ENCODE assay signal across 8 mouse cellular contexts in the genomic region with DNA sequence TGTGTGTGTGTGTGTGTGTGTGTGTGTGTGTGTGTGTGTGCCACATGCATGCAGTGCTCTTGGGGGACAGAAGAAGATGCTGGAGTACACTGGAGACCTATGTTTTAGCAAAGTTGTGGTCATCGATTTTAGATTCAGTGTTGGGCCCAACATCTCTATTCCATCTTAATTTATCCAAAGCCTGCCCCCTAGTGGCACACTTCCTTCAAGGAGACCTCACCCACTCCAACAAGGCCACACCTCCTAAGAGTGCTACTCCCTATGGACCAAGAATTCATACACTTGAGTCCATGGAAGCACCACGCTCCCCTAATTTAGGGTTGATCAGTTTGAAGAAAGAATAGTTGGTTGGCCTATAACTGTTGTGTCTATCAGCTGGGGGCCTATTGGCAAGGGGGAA. TPM values are rescaled to one million over a fixed set of nuclear protein-coding genes. Genes with fewer than 3 reads are reported as not detected.
DNase-seq lines count a peak whose midpoint lies in the region; ATAC-seq and TF ChIP-seq lines count a peak whose summit lies in the region.

No protein-coding gene starts in this region.

- 82% methylated on average over 2 of the region's 2 CpGs for WGBS in hindbrain, embryonic 11.5 days
- 84% methylated on average over 2 of the region's 2 CpGs for WGBS in hindbrain, embryonic 12.5 days
- WGBS in lung, embryonic 14.5 days, result 88% methylated on average over 2 of the region's 2 CpGs

- TF ChIP-seq CTCF in lung, embryonic 14.5 days (IDR thresholded peaks at IDR 0.05; ENCODE audit: low read depth), result peak; percentile 37

- H3K9me3 ChIP-seq in hindbrain, embryonic 11.5 days (ENCODE audit: control insufficient read depth, low read length), result no peaks in the 10 kb centered on the region
- H3K9me3 ChIP-seq in hindbrain, embryonic 12.5 days (replicated peaks), result no peaks in the 10 kb centered on the region
- no peaks in the 10 kb centered on the region for H3K9me3 ChIP-seq in lung, embryonic 14.5 days (ENCODE audit: low read depth, low read length)

- H3K36me3 ChIP-seq in hindbrain, embryonic 11.5 days (ENCODE audit: control insufficient read depth, insufficient read depth, low read length), result no peaks in the 10 kb centered on the region
- H3K36me3 ChIP-seq in hindbrain, embryonic 12.5 days, result no peaks in the 10 kb centered on the region
- no peaks in the 10 kb centered on the region for H3K36me3 ChIP-seq in lung, embryonic 14.5 days (ENCODE audit: insufficient read depth)

- no peaks in the 10 kb centered on the region for H3K27me3 ChIP-seq in hindbrain, embryonic 11.5 days (ENCODE audit: control insufficient read depth, insufficient read depth, low read length)
- H3K27me3 ChIP-seq in hindbrain, embryonic 12.5 days, result no peaks in the 10 kb centered on the region
- H3K27me3 ChIP-seq in lung, embryonic 14.5 days (ENCODE audit: insufficient read depth, low read length), result no peaks in the 10 kb centered on the region

- ATAC-seq in hindbrain, embryonic 11.5 days (ENCODE audit: low FRiP score), result no peak
- ATAC-seq in hindbrain, embryonic 12.5 days (ENCODE audit: low FRiP score), result no peak
- ATAC-seq in lung, embryonic 14.5 days (ENCODE audit: insufficient read depth), result no peak
- no peak for ATAC-seq in frontal cortex, adult (ENCODE audit: low TSS enrichment)

- H3K4me3 ChIP-seq in hindbrain, embryonic 11.5 days (ENCODE audit: low read depth, low read length), result no peak overlapping the region
- H3K4me3 ChIP-seq in hindbrain, embryonic 12.5 days, result no peak overlapping the region
- no peak overlapping the region for H3K4me3 ChIP-seq in lung, embryonic 14.5 days (ENCODE audit: low read depth, low read length)

- no peak overlapping the region for H3K4me2 ChIP-seq in hindbrain, embryonic 11.5 days (replicated peaks; ENCODE audit: low read depth, low read length)
- no peak overlapping the region for H3K4me2 ChIP-seq in hindbrain, embryonic 12.5 days (replicated peaks)
- no peak overlapping the region for H3K4me2 ChIP-seq in lung, embryonic 14.5 days

- H3K27ac ChIP-seq in hindbrain, embryonic 11.5 days (ENCODE audit: low read depth, low read length), result no peak overlapping the region
- no peak overlapping the region for H3K27ac ChIP-seq in hindbrain, embryonic 12.5 days
- H3K27ac ChIP-seq in lung, embryonic 14.5 days (ENCODE audit: low read depth), result no peak overlapping the region

- no peaks in the 10 kb centered on the region for H3K4me1 ChIP-seq in hindbrain, embryonic 11.5 days (replicated peaks; ENCODE audit: control insufficient read depth, insufficient read depth, low read length)
- H3K4me1 ChIP-seq in hindbrain, embryonic 12.5 days, result 0 out of 2 replicates have a peak, but pooled peaks cover 4% of the 10 kb centered on the region
- H3K4me1 ChIP-seq in lung, embryonic 14.5 days (ENCODE audit: insufficient read depth), result 0 out of 2 replicates have a peak, but pooled peaks cover 10% of the 10 kb centered on the region

- no peak overlapping the region for H3K9ac ChIP-seq in hindbrain, embryonic 11.5 days (ENCODE audit: low read depth, low read length)
- H3K9ac ChIP-seq in hindbrain, embryonic 12.5 days, result no peak overlapping the region
- H3K9ac ChIP-seq in lung, embryonic 14.5 days, result no peak overlapping the region

- peak; percentile 62 for DNase-seq in hindbrain, embryonic 11.5 days (ENCODE audit: low spot score)
- DNase-seq in B cell, adult 2 months, result peak; percentile 79 to 83
- DNase-seq in T-cell, adult 2 months (ENCODE audit: low spot score), result peak; percentile 51
- peak; percentile 70 for DNase-seq in lung, embryonic 14.5 days
- peak; percentile 80 for DNase-seq in thymus, postnatal 4 days
- no peak for DNase-seq in cerebellum, adult 11-12 months

RNA-seq across cellular contexts. Expression of a gene that starts 4.6 kb away (rescaled TPM):
- polyA plus RNA-seq in hindbrain, embryonic 11.5 days (2014; fragmentation: Nextera tagmentation; extraction: Ambion mirVana), result not detected in 2 replicates
- polyA plus RNA-seq in hindbrain, embryonic 12.5 days (2016; fragmentation: Nextera tagmentation; extraction: Ambion mirVana), result not detected in 2 replicates
- polyA plus RNA-seq in lung, embryonic 14.5 days (2014; fragmentation: Nextera tagmentation; extraction: Ambion mirVana), result not detected in 2 replicates

RNA-seq across cellular contexts. Expression of a gene that starts 12.2 kb away (rescaled TPM):
- polyA plus RNA-seq in hindbrain, embryonic 11.5 days (2014; fragmentation: Nextera tagmentation; extraction: Ambion mirVana), result not detected in 2 replicates
- polyA plus RNA-seq in hindbrain, embryonic 12.5 days (2016; fragmentation: Nextera tagmentation; extraction: Ambion mirVana), result not detected in 2 replicates
- polyA plus RNA-seq in lung, embryonic 14.5 days (2014; fragmentation: Nextera tagmentation; extraction: Ambion mirVana), result not detected in 2 replicates

RNA-seq across cellular contexts. Expression of a gene that starts 19.7 kb away (rescaled TPM):
- polyA plus RNA-seq in hindbrain, embryonic 11.5 days (2014; fragmentation: Nextera tagmentation; extraction: Ambion mirVana), result not detected in 2 replicates
- polyA plus RNA-seq in hindbrain, embryonic 12.5 days (2016; fragmentation: Nextera tagmentation; extraction: Ambion mirVana), result not detected in 2 replicates
- not detected in 2 replicates for polyA plus RNA-seq in lung, embryonic 14.5 days (2014; fragmentation: Nextera tagmentation; extraction: Ambion mirVana)

RNA-seq across cellular contexts. Expression of a gene that starts 21.3 kb away (rescaled TPM):
- polyA plus RNA-seq in hindbrain, embryonic 11.5 days (2014; fragmentation: Nextera tagmentation; extraction: Ambion mirVana), result 17.3 and 19.2 TPM in 2 replicates
- 17.8 and 18.7 TPM in 2 replicates for polyA plus RNA-seq in hindbrain, embryonic 12.5 days (2016; fragmentation: Nextera tagmentation; extraction: Ambion mirVana)
- polyA plus RNA-seq in lung, embryonic 14.5 days (2014; fragmentation: Nextera tagmentation; extraction: Ambion mirVana), result 27.6 and 29.6 TPM in 2 replicates

RNA-seq across cellular contexts. Expression of a gene that starts 21.3 kb away (rescaled TPM):
- polyA plus RNA-seq in hindbrain, embryonic 11.5 days (2014; fragmentation: Nextera tagmentation; extraction: Ambion mirVana), result 2.8 and 3.0 TPM in 2 replicates
- 3.7 and 4.4 TPM in 2 replicates for polyA plus RNA-seq in hindbrain, embryonic 12.5 days (2016; fragmentation: Nextera tagmentation; extraction: Ambion mirVana)
- 5.2 and 5.6 TPM in 2 replicates for polyA plus RNA-seq in lung, embryonic 14.5 days (2014; fragmentation: Nextera tagmentation; extraction: Ambion mirVana)
